Comparison of ENCODE assay signal across 10 mouse cellular contexts in genomic region chr8:123100288-123100687, GRCm38 (mm10). TPM values are rescaled to one million over a fixed set of nuclear protein-coding genes. Genes with fewer than 3 reads are reported as not detected.
DNase-seq lines count a peak whose midpoint lies in the region; ATAC-seq and TF ChIP-seq lines count a peak whose summit lies in the region.
"Had no signal": no experiment of that assay in that cellular context is flagged by ENCODE, and none has a peak within 500 bp of the region (broad histone marks: within the 10 kb centered on the region; RNA-seq: fewer than 3 reads in every experiment).

No protein-coding gene starts in this region.

- no peak overlapping the region for H3K4me3 ChIP-seq in stomach, embryonic 14.5 days (ENCODE audit: low read depth, low read length)
- H3K4me3 ChIP-seq: heart, embryonic 15.5 days had no signal

- peaks cover 24% of the 10 kb centered on the region for H3K36me3 ChIP-seq in stomach, embryonic 14.5 days (ENCODE audit: control insufficient read depth, insufficient read depth, low read length)

- H3K4me2 ChIP-seq in stomach, embryonic 14.5 days (replicated peaks; ENCODE audit: low read depth, low read length), result no peak overlapping the region
- H3K4me2 ChIP-seq: heart, embryonic 15.5 days had no signal

- no peak for TF ChIP-seq CTCF in Patski (IDR thresholded peaks at IDR 0.05)

- peaks cover 9% of the 10 kb centered on the region; the same call in 1 of the 2 replicates for H3K4me1 ChIP-seq in stomach, embryonic 14.5 days (ENCODE audit: control insufficient read depth, insufficient read depth, low read length)

- no peaks in the 10 kb centered on the region for H3K27me3 ChIP-seq in Patski
- H3K27me3 ChIP-seq in stomach, embryonic 14.5 days (ENCODE audit: control insufficient read depth, insufficient read depth, low read length), result no peaks in the 10 kb centered on the region
- H3K27me3 ChIP-seq: heart, embryonic 15.5 days had no signal

- ATAC-seq in Patski, result peak; percentile 62
- no peak for ATAC-seq in stomach, embryonic 14.5 days (ENCODE audit: insufficient number of reproducible peaks, insufficient read depth, low FRiP score, low read depth)
- ATAC-seq: forebrain, embryonic 14.5 days had no signal

- CTCF ChIA-PET in Patski (lab: Charles Lee), result interaction anchor here (1.7 to 2.7 kb wide), 2 partner anchors 194 to 265 kb away, joined by 8 to 10 read pairs; no protein-coding TSS in a partner anchor

- H3K9me3 ChIP-seq in stomach, embryonic 14.5 days (ENCODE audit: control insufficient read depth, low read depth, low read length), result no peaks in the 10 kb centered on the region
- H3K9me3 ChIP-seq: heart, embryonic 15.5 days had no signal

- 63% methylated on average over 8 of the region's 8 CpGs for WGBS in stomach, embryonic 14.5 days

- H3K9ac ChIP-seq in stomach, embryonic 14.5 days (replicated peaks; ENCODE audit: low read depth, low read length), result no peak overlapping the region
- H3K9ac ChIP-seq: heart, embryonic 15.5 days had no signal

- DNase-seq in lung, adult 18-20 months, result peak; percentile 15 to 32
- DNase-seq in lung, postnatal 10 days, result no peak
- DNase-seq in Patski (ENCODE audit: low read depth, low spot score), result peak; percentile 84
- DNase-seq in fibroblast of lung, adult 2 months (ENCODE audit: low read depth), result peak; percentile 83
- no peak for DNase-seq in gastrocnemius, postnatal 10 days
- DNase-seq in embryo, embryonic 9.5 days (ENCODE audit: extremely low spot score), result no peak
- DNase-seq: thymus, postnatal 4 days had no signal

- H3K27ac ChIP-seq in stomach, embryonic 14.5 days (ENCODE audit: low read length), result peak overlapping the region; percentile 27; the same call in 1 of the 2 replicates
- H3K27ac ChIP-seq: heart, embryonic 15.5 days had no signal

- POLR2A ChIA-PET in Patski (lab: Charles Lee), result interaction anchor here (0.6 kb wide), 1 partner anchor 361 kb away, joined by 3 read pairs; no protein-coding TSS in a partner anchor

- in situ Hi-C loops in Patski (cut with MboI; ENCODE audit: low pct_unique_long_range_greater_than_20kb), result loop anchor here (5.0 kb wide), 1 partner anchor 268 kb away; no protein-coding TSS in a partner anchor

RNA-seq across cellular contexts. Expression of gene Rpl13, which starts 1.9 kb away (rescaled TPM):
- polyA plus RNA-seq in Patski (2021), result 1,017 TPM
- polyA plus RNA-seq in stomach, embryonic 14.5 days (2014; fragmentation: Nextera tagmentation; extraction: Ambion mirVana), result 1,772 and 1,775 TPM in 2 replicates
- total RNA-seq in gastrocnemius, postnatal 10 days (2021), result 100 to 1,000 TPM; 676 to 736 TPM

RNA-seq across cellular contexts. Expression of gene Cpne7, which starts 16.9 kb away (rescaled TPM):
- 0.05 TPM for polyA plus RNA-seq in Patski (2021)
- polyA plus RNA-seq in stomach, embryonic 14.5 days (2014; fragmentation: Nextera tagmentation; extraction: Ambion mirVana), result 0.56 and 1.2 TPM in 2 replicates
- under 1 TPM; 0.41 to 0.82 TPM for total RNA-seq in gastrocnemius, postnatal 10 days (2021)

RNA-seq across cellular contexts. Expression of gene Spg7, which starts 37.5 kb away (rescaled TPM):
- polyA plus RNA-seq in Patski (2021), result 143 TPM
- polyA plus RNA-seq in stomach, embryonic 14.5 days (2014; fragmentation: Nextera tagmentation; extraction: Ambion mirVana), result 47.6 and 54.3 TPM in 2 replicates
- 10 to 100 TPM; 49.6 to 56.8 TPM for total RNA-seq in gastrocnemius, postnatal 10 days (2021)

RNA-seq across cellular contexts. Expression of gene Sult5a1, which starts 57.8 kb away (rescaled TPM):
- 0.05 TPM for polyA plus RNA-seq in Patski (2021)
- 20.4 and 23.9 TPM in 2 replicates for polyA plus RNA-seq in stomach, embryonic 14.5 days (2014; fragmentation: Nextera tagmentation; extraction: Ambion mirVana)
- total RNA-seq in gastrocnemius, postnatal 10 days (2021), result 1 to 10 TPM; 5.8 to 6.4 TPM

RNA-seq across cellular contexts. Expression of gene Ankrd11, which starts 58.2 kb away (rescaled TPM):
- 76.4 TPM for polyA plus RNA-seq in Patski (2021)
- 52.5 and 55.5 TPM in 2 replicates for polyA plus RNA-seq in stomach, embryonic 14.5 days (2014; fragmentation: Nextera tagmentation; extraction: Ambion mirVana)
- total RNA-seq in gastrocnemius, postnatal 10 days (2021), result 10 to 100 TPM; 52.0 to 65.8 TPM

Comparison
In these comparisons a context has a peak if more than half of its experiments do, and no peak if none do; other contexts are left out.
1. DNase-seq: peak in lung, adult 18-20 months (2 of 2), Patski (single experiment) and fibroblast of lung, adult 2 months (single experiment); none in lung, postnatal 10 days (single experiment), gastrocnemius, postnatal 10 days (single experiment) and embryo, embryonic 9.5 days (single experiment).